Mouse (Mus musculus) G1E (cell line): ENCODE measurements around the gene Grm7.

ENCODE experiments used
- CTCF ChIP-seq: IDR thresholded peaks from 2 replicates; pipeline ENCODE4 v1.5.1; 2012; ENCODE audit warnings: low read depth, low read length, inconsistent platforms, mixed read lengths
- POLR2AphosphoS5 ChIP-seq: IDR thresholded peaks from 2 replicates; pipeline ENCODE4 v1.6.1; 2012; ENCODE audit warnings: low read depth, low read length, inconsistent platforms; ENCODE audit not compliant: insufficient replicate concordance
- TAL1 ChIP-seq: conservative IDR thresholded peaks from 2 replicates; pipeline ENCODE4 v1.6.1; 2012; ENCODE audit warnings: low read depth, low read length, inconsistent platforms, mixed read lengths

GRCm38 (mm10) chr6:111424737-111425136 is 779.4 kb downstream of the Grm7 start:
- no peak for TF ChIP-seq CTCF
- no peak for TF ChIP-seq POLR2AphosphoS5
- TF ChIP-seq TAL1 = no peak
